Mouse (Mus musculus): ENCODE data around the gene Naxd.
"Not testable (repeated sequence)": the region's sequence is repeated elsewhere in the genome, so short reads cannot be mapped to it uniquely, and the experiment has no call there.

Naxd gene

DNA sequence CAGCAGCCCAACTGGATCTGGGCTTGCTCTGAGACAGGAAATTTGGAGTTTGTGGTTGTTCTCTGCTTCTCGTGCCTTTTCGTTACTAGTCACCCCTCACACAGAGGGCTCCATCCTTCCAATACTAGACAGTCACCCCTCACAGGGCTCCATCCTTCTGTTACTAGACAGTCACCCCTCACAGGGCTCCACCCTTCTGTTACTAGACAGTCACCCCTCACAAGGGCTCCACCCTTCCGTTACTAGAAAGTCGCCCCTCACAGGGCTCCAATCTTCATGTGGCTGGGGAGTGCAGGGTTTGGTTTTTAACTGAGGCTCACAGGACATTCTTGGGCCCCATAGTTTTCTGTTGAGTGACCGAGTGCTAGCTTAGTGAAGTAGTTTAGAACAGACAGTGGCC lies 15.9 kb downstream of the Naxd start:
- no peak for DNase-seq (ENCODE audit: low spot score in 2 of 2)

DNA sequence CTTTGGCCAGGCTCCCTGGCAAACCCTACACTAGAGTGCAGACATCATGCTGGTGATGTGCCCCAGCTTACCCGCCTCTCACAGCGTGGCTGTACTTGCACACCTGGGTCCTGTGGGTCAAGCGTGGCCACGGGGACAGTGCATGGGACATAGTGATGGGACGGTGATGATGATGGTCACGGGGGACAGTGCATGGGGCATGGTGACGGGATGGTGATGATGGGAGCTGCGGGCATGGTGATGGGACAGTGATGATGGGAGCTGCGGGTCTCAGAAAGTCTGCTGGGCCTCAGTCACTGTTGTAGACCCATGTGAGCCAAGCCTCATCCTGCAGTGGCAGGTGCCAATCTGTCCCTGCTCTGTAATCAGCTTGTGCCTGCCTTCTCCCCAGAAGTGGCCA lies 19.0 kb downstream of the Naxd start:
- DNase-seq (ENCODE audit: low spot score in 2 of 2), result no peak

DNA sequence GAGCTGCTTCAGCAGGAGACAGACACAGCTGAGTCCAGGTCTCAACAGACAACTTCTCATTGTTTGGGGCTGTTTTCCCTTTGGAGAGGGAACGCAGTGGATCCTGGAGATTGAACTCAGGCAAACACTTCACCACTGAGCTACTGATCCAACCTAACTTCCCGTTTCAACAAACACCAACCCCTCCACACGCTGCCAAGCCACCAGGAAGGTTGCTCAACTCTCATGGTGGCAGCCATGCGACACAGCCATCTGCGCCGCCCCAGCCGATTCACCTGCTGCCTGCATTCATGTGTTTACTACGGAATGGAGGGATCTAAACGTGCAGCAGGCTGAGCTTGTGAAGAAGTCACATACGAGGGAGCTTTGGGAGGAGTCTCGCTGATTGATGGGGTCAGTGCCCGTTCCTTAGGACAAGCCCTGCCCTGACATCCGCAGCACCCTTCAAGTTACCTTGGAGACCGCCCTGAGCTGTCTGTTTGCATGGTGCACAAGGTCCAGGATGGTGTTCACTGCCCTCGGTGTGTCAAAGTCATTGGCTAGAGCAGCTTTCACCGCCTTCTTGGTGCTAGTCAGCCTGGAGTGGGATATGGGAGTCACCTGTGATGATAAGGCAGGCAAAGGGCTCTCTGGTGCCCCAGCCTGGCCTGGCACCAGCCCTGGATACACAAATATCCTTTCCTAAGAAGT lies 20.2 kb downstream of the Naxd start:
- no peak for DNase-seq (ENCODE audit: low spot score in 2 of 2)

DNA sequence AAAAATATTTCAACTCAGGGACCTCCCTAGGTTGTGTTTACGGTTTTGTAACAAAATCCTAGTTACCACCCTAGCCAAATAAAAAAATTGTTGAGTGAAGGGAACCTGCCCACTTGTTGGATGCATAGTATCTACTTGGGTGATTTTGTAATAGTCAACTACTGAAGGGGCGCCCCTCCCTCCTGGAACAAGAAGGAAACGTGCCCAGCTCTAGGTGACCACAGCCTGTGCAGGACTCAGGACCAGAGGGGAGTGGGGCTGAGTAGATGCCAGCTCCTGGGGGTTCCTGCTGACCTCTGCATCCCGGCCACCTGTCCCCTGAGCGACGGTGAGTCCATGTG lies 20.7 kb downstream of the Naxd start:
- DNase-seq (ENCODE audit: low spot score in 2 of 2), result no peak

DNA sequence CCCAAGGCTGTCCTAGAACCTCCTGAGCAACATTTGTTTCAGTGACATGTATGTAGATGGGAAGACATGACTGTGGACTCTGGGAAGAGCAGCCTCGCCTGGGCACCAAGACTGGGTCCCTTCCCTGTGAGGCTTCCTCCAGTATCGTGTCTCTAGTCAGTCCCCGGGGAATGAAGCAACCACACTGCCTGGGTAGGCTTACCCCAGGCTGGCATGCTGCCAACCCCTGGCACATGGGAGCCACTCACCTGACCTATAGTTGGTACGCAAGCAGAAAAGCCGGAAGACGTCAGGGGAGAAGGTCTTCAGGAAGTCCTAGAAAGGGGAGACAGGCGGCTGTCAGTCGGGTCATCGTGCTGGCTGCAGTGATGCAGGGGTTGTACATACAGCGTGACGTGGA lies 21.4 kb downstream of the Naxd start:
- DNase-seq (ENCODE audit: low spot score in 2 of 2), result no peak

DNA sequence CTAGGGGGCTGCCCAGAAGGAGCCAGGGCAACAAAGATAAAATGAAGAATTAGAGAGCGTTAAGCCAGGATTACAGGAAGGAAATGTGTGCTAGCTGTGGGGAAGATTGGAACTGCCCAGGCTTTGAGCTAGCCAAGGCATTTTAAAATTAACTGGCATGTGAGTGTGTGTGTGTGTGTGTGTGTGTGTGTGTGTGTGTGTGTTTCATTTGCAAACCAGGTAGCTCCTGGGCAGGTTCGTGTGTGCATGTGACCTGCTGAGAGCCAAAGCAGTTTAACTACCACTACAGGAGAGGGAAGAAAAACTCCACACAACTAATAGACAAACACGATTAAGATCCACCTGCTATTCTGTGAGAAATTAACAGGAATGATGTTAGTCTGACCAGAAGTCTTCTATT lies 26.0 kb downstream of the Naxd start:
- DNase-seq (ENCODE audit: low spot score in 2 of 2), result no peak

GRCm38 (mm10) chr8:11530155-11530770 lies 33.0 kb downstream of the Naxd start:
- no peak for DNase-seq (ENCODE audit: low spot score in 2 of 2)

- DNase-seq (ENCODE audit: low spot score in 2 of 2), result no peak
Observed at GRCm38 (mm10) chr8:11530849-11531248, 33.5 kb downstream of the Naxd start.

DNA sequence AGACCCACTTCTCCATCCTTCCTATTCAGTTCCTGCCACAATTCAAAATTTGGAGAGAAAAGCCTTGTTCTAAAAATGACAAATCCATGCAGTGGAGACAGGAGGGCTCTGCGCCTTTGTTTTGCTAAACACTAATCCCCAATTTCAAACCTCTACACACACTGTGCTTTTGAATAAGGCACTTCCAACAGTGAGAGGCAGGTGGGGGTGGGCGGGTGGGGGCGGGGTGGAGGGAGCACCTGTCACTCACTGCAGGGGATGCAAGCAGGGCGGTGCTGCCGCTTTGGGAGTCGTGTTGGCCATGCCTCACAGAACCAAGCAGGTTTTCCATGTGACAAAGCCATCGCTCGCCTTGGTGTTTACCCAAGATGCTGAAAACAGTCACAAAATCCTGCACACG lies 37.2 kb downstream of the Naxd start:
- DNase-seq (ENCODE audit: low spot score in 2 of 2), result no peak

- DNase-seq (ENCODE audit: low spot score in 2 of 2), result no peak
Observed at GRCm38 (mm10) chr8:11539049-11539448, 41.7 kb downstream of the Naxd start.

DNA sequence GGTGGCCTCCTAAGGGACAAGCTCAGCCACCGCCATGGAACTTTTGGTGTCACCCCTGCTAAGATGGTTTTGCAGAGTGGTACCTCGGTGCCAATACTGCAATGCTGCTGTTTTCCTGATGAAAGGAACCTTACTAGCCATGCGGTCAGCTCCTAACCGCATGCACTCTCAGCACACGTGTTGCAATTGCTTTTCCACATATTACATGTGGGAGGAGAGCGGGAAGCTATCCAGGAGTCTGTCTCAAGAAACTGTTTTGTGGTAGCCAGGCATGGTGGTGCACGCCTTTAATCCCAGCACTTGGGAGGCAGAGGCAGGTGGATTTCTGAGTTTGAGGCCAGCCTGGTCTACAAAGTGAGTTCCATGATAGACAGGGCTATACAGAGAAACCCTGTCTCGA lies 42.9 kb downstream of the Naxd start:
- no peak for DNase-seq (ENCODE audit: low spot score in 2 of 2)

- DNase-seq (ENCODE audit: low spot score in 2 of 2), result no peak
Observed at GRCm38 (mm10) chr8:11542031-11542430, 44.7 kb downstream of the Naxd start.

- DNase-seq (ENCODE audit: low spot score in 2 of 2), result no peak
Observed at GRCm38 (mm10) chr8:11542866-11543265, 45.6 kb downstream of the Naxd start.

GRCm38 (mm10) chr8:11544386-11544785 lies 47.1 kb downstream of the Naxd start:
- DNase-seq (ENCODE audit: low spot score in 2 of 2), result no peak

- no peak for DNase-seq (ENCODE audit: low spot score in 2 of 2)
Observed at GRCm38 (mm10) chr8:11547063-11547462, 49.8 kb downstream of the Naxd start.

- DNase-seq (ENCODE audit: low spot score in 2 of 2), result peak in 1 of 2 experiments; percentile 26
Observed at GRCm38 (mm10) chr8:11549706-11550105, 52.4 kb downstream of the Naxd start.

DNA sequence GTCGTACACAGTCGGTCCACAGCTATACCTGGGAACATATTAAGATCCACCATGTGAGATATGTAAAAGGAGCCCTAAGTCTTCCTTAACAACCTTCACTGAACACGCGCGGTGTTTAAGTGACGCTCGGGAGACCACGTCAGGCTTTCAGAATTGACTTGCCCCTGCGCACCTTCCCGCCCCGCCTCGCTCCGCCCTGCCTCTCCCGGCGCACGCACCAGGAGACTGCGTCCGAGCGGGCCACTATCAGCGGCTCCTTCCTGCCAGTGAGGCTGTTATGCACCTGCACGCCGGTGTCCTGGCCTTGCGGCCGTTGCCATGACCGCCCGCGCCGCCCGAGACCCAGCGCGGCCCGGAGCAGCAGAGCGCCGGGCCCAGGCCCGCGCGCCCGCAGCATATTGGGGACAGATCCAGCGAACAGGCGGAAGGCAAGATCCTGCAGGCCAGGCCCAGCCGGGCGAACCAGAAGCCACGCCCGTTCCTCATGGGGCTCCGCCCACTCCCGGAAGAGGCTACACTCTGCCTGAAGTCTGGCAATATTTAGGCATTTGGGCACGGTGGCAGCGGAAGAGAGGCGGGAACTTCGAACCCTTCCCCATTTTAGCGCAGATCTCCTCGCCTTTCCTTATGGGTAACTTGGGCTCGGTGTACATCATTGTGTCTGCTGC lies 53.1 kb downstream of the Naxd start, which contains the start of gene Cars2:
Gene Cars2 (minus strand): TSS at position 503 of the 668 bp plus-strand sequence.
- peak; percentile 92 to 94 for DNase-seq (ENCODE audit: low spot score in 2 of 2)

DNA sequence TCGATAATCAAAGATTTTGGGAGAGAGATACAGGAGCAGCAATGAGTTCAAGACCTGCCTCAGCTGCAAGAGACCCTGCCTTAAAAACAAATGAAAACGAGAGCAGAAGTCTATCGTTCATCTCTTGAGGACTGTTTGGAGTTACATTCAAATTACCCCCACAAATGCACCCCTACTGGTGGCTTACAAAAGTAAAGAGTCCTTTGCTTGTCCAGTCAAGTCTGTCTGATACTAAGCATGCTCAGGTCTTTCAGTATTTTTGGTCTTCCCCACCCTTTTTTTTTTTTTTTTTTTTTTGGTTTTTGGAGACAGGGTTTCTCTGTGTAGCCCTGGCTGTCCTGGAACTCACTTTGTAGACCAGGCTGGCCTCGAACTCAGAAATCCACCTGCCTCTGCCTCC lies 54.2 kb downstream of the Naxd start:
- not testable (repeated sequence) for DNase-seq (ENCODE audit: low spot score in 2 of 2)

DNA sequence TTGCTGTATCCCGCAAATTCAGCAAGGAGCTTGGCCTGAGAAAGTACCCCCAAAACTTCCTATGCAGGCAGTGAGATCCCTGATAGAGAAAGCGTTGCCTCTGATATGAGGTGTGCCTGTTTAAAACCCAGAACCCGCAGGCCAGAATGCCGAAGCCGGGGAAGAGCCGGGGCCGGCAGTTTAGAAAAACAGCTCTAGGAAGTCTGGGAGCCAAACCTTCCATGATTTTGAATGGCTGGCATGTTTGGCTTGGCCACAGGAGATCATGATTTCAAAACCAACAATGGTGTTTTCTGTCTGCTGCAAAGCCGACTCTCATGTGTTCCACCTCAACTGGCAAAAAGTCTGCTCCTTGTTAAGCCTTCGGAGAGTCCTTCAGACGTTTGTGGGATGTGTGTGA lies 55.1 kb downstream of the Naxd start:
- no peak for DNase-seq (ENCODE audit: low spot score in 2 of 2)

DNA sequence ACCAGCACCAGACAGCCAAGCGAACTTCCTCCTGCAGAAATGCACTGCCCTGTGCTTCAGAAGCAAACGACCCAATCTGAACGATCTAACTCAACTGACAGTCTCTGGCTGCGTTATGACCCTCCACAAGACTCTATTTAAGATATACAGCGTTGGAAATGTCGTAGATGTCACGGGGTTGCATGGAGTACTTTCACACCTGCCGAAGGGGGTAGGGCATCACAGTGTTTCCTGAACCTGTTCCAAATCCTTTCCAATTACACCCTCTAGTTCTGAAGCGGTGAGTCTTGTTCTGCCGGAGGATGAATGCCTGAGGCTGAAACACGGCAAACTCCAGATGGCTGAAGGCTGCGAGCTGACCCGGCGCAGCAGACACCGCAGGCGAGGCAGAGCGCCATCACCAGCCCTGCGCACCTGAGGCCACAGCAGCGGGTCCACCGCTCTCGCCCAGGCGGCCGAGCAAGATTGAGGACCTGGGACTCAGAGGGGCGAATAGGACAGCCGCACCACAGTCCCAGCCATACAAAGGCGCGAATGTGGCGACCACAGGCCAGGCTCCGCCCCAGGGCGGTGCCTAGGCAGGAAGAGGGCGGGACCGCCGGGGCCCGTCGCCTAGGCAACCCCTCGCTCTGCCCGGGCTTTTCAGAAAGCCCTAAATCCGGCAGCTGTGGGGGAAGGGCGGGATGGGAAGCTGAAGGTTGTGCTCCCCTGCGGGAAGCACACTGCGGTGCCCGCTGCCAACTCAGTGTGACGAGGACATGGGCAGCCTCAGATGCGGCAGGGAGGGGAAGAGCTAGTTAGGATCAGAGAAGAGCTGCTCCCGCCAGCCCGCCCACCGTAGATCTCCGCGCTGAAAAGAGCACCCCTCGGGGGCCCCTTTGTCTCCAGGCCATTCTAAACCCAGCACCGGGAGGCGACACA lies 57.8 kb downstream of the Naxd start, which contains the start of gene Ing1:
Gene Ing1 (plus strand): TSS at position 773 of the 921 bp plus-strand sequence.
- DNase-seq (ENCODE audit: low spot score in 2 of 2), result peak; percentile 93 to 95

DNA sequence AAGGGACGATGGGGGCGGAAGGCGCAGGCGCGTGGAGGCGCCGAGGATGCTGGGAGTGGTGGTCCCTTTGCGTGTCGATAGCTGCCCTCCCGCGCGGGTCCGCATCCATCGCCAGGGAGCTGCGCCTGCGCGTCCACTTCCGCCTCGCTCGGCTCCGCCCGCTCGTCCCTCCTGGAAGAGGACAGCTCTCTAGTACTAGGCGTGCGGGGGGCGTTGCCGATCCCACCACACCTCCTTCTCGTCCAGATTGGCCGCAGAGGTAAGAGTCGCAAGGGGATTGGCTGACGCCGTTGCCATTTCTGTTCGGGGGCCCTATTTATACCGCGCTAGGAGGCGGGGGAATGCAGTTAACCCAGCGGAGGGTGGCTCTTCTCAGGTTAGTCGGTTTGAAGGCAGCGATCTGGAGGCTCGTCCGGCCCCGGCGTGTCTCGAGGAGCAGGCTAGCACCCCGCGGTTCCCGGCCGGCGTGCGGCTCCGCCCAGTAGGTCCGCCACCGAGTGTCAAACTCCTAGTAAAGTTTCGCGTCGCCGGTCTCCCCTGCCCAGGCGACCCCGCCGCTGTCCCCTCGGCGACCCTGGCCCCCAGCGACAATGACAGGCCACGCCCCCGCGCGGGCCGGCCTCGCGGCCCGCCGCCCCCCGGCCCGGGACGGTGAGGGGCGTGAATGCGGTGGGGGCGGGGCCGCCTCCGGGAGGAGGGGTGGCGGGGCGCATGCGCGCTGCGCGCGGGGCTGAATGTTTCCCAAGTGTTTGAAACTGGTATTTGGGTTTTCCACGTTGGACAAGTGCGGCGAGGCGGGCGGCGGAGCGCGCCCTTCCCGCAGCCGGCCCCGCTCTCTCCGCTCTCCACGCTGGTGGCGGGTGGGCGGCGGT lies 58.6 kb downstream of the Naxd start:
- DNase-seq (ENCODE audit: low spot score in 2 of 2), result peak; percentile 99
